Mouse (Mus musculus) testis, adult 2 months (tissue): ENCODE data around the gene Sptbn4.

Experiments
- CTCF ChIP-seq: fragments of 200-500 bp; IDR thresholded peaks from 2 replicates; pipeline ENCODE4 v1.5.1; 2012; ENCODE audit warnings: low read depth, mild to moderate bottlenecking, inconsistent platforms, low read length, moderate library complexity; ENCODE audit not compliant: control insufficient read depth, insufficient read depth, insufficient replicate concordance
- POLR2A ChIP-seq: fragments of 200-500 bp; IDR thresholded peaks from 2 replicates; pipeline ENCODE4 v1.6.1; 2012; ENCODE audit warnings: low read depth, mild to moderate bottlenecking, inconsistent platforms, low read length, moderate library complexity; ENCODE audit not compliant: control insufficient read depth

DNA sequence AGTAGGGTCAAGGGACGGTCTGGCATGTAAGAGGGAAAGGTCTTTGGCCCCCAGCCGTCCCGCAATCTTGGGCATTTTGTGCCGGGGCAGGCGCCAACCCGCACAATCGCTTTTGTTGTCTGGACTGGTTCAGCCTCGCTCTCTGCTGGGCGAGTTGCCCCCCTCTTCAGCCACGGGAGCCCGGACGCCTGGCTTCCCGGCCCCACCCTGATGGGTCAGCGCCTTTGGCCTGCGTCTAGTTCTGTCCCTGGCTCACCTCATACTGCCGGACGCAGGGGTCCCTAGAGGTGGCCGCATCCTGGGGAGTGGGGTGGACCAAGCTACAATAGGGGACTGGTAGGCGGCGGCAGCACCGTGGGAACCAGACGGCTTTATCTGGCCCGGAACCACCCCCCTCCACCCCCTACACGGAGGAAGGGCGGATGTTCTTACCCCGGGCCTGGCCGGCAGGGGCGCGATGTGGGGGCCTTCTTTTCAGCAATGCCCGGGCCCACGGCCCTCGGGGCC lies 113.0 kb downstream of the Sptbn4 start:
- TF ChIP-seq POLR2A, result no peak
- TF ChIP-seq CTCF, result no peak
